Mouse (Mus musculus): Measurements from ENCODE around the gene 3110070M22Rik.
"Not testable (repeated sequence)": the region's sequence is repeated elsewhere in the genome, so short reads cannot be mapped to it uniquely, and the experiment has no call there.

DNA sequence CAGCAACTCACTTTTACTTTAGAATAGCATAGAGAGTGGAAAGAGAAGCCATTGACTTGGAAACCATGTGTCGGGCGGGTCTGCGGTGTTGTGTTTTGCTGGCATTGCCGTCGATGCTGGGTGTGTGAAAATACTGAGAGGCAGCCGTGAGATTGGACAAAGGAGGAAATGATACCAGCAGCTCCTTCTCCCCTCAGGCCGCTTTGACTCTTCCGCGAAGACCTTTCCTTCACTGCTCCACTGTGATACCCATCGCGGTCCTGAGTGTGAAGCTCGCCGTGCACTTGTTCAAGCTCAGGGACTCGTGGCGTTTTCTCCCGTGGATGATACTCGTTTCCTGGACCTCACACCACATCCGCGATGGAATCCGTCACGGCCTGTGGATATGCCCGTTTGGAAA is 6.8 kb upstream of the 3110070M22Rik start:
- not testable (repeated sequence) for TF ChIP-seq CTCF, EP300 (IDR thresholded peaks at IDR 0.05)
